In the genomic region with DNA sequence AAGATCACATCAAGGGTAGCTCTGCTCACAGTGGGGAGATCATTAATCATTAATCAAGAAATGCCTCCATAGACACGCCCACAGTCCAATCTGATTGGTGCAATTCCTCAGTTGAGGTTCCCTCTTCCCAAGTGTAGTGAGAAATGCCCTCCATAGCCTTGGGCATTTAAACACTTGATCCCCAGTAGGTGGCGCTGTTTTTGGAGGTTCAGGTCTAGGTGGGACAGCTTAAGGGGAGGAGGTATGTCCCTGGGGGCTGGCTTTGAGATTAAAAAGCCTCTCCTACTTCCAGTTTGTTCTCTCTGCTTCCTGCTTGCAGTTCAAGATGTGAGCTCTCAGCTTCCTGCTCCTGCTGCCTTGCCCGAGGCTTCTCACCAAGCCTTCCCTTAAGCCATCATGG, we compare ENCODE assay signal across 14 mouse cellular contexts.
DNase-seq lines count a peak whose midpoint lies in the region; ATAC-seq and TF ChIP-seq lines count a peak whose summit lies in the region.
"Had no signal": no experiment of that assay in that cellular context is flagged by ENCODE, and none has a peak within 500 bp of the region (broad histone marks: within the 10 kb centered on the region; RNA-seq: fewer than 3 reads in every experiment).

No protein-coding gene starts in this region.

- no peak overlapping the region for H3K27ac ChIP-seq in forebrain, postnatal 0 days (ENCODE audit: low read depth, low read length)
- H3K27ac ChIP-seq in forebrain, embryonic 10.5 days, result no peak overlapping the region
- no peak overlapping the region for H3K27ac ChIP-seq in left cerebral cortex, adult 2 months
- H3K27ac ChIP-seq in midbrain, embryonic 11.5 days (ENCODE audit: low read depth, low read length), result no peak overlapping the region
- H3K27ac ChIP-seq: limb, embryonic 13.5 days had no signal

- no peaks in the 10 kb centered on the region for H3K4me1 ChIP-seq in forebrain, postnatal 0 days (ENCODE audit: insufficient read depth)
- no peaks in the 10 kb centered on the region for H3K4me1 ChIP-seq in forebrain, embryonic 10.5 days
- no peaks in the 10 kb centered on the region for H3K4me1 ChIP-seq in midbrain, embryonic 11.5 days (ENCODE audit: control insufficient read depth, insufficient read depth, low read length)
- H3K4me1 ChIP-seq: limb, embryonic 13.5 days had no signal

- no peak overlapping the region for H3K4me3 ChIP-seq in forebrain, postnatal 0 days (ENCODE audit: low read depth, low read length)
- H3K4me3 ChIP-seq in forebrain, embryonic 10.5 days, result no peak overlapping the region
- no peak overlapping the region for H3K4me3 ChIP-seq in left cerebral cortex, adult 2 months
- H3K4me3 ChIP-seq in midbrain, embryonic 11.5 days (ENCODE audit: low read depth, low read length), result no peak overlapping the region
- H3K4me3 ChIP-seq: limb, embryonic 13.5 days had no signal

- POLR2A ChIA-PET in Patski (lab: Charles Lee), result no interaction called here

- H3K9me3 ChIP-seq in forebrain, postnatal 0 days (ENCODE audit: low read length), result no peaks in the 10 kb centered on the region
- 0 out of 2 replicates have a peak, but pooled peaks cover 2% of the 10 kb centered on the region for H3K9me3 ChIP-seq in forebrain, embryonic 10.5 days
- no peaks in the 10 kb centered on the region for H3K9me3 ChIP-seq in midbrain, embryonic 11.5 days (ENCODE audit: control insufficient read depth, low read length)
- H3K9me3 ChIP-seq: limb, embryonic 13.5 days had no signal

- WGBS in forebrain, postnatal 0 days, result 76% methylated on average over 3 of the region's 3 CpGs
- 74% methylated on average over 3 of the region's 3 CpGs for WGBS in forebrain, embryonic 10.5 days
- 71% methylated on average over 3 of the region's 3 CpGs for WGBS in midbrain, embryonic 11.5 days

- H3K9ac ChIP-seq in forebrain, postnatal 0 days, result no peak overlapping the region
- no peak overlapping the region for H3K9ac ChIP-seq in midbrain, embryonic 11.5 days (ENCODE audit: low read length)
- H3K9ac ChIP-seq: limb, embryonic 13.5 days had no signal

- H3K4me2 ChIP-seq in forebrain, postnatal 0 days (ENCODE audit: low read depth), result no peak overlapping the region
- H3K4me2 ChIP-seq in midbrain, embryonic 11.5 days, result no peak overlapping the region
- H3K4me2 ChIP-seq: limb, embryonic 13.5 days had no signal

- intact Hi-C loops in left cerebral cortex, adult 2 months (cut with DNase I), result loop anchor here (5.0 kb wide), 1 partner anchor 198 kb away; no protein-coding TSS in a partner anchor

- no peaks in the 10 kb centered on the region for H3K36me3 ChIP-seq in forebrain, postnatal 0 days (ENCODE audit: insufficient read depth)
- no peaks in the 10 kb centered on the region for H3K36me3 ChIP-seq in forebrain, embryonic 10.5 days (replicated peaks)
- H3K36me3 ChIP-seq in midbrain, embryonic 11.5 days (ENCODE audit: control insufficient read depth, insufficient read depth, low read length), result no peaks in the 10 kb centered on the region
- H3K36me3 ChIP-seq: limb, embryonic 13.5 days had no signal

- peak; percentile 26; the same call in 1 of the 2 replicates for TF ChIP-seq CTCF in forebrain, postnatal 0 days (IDR thresholded peaks at IDR 0.05; ENCODE audit: low read depth)
- peak; percentile 22 for TF ChIP-seq CTCF in left cerebral cortex, adult 2 months (IDR thresholded peaks at IDR 0.05)
- TF ChIP-seq CTCF in Patski (IDR thresholded peaks at IDR 0.05), result peak; percentile 51

- H3K27me3 ChIP-seq in forebrain, postnatal 0 days (ENCODE audit: insufficient read depth, low read length), result no peaks in the 10 kb centered on the region
- no peaks in the 10 kb centered on the region for H3K27me3 ChIP-seq in forebrain, embryonic 10.5 days (ENCODE audit: poor library complexity, severe bottlenecking)
- no peaks in the 10 kb centered on the region for H3K27me3 ChIP-seq in Patski
- no peaks in the 10 kb centered on the region for H3K27me3 ChIP-seq in midbrain, embryonic 11.5 days (ENCODE audit: control insufficient read depth, insufficient read depth, low read length)
- H3K27me3 ChIP-seq: limb, embryonic 13.5 days had no signal

- in situ Hi-C loops in Patski (cut with MboI; ENCODE audit: low pct_unique_long_range_greater_than_20kb), result no loop called here

- DNase-seq in forebrain, postnatal 0 days, result no peak
- DNase-seq in forebrain, embryonic 10.5 days (ENCODE audit: extremely low spot score, low spot score), result no peak
- DNase-seq in left cerebral cortex, adult 2 months (ENCODE audit: extremely low spot score in 1 of 2, low spot score in 2 of 2), result no peak
- DNase-seq in left cerebral cortex, adult 11 months (ENCODE audit: low spot score), result no peak
- DNase-seq in A20 (ENCODE audit: low read depth, low spot score), result peak; percentile 27
- DNase-seq in Patski (ENCODE audit: low read depth, low spot score), result no peak
- no peak for DNase-seq in retina, postnatal 1 day
- no peak for DNase-seq in midbrain, embryonic 11.5 days (ENCODE audit: low spot score, missing footprints)
- DNase-seq: adrenal gland, adult 8-10 months; cerebellum, postnatal 10 days; right cerebral cortex, adult 18-20 months; thymus, adult 18-20 months had no signal

- no peak for ATAC-seq in forebrain, postnatal 0 days
- ATAC-seq in Patski, result no peak
- ATAC-seq in midbrain, embryonic 11.5 days (ENCODE audit: low FRiP score), result no peak
- ATAC-seq: hindbrain, embryonic 16.5 days had no signal

- CTCF ChIA-PET in Patski (lab: Charles Lee), result interaction anchor here (1.1 to 1.4 kb wide), 2 partner anchors 27 to 49 kb away, joined by 3 read pairs; no protein-coding TSS in a partner anchor
